Mouse (Mus musculus) MN1 (cell line): Measurements from ENCODE around the gene Enpp1.

ENCODE experiments used
- DNase-seq: peaks from one replicate; pipeline ENCODE4 v3.0.0-alpha.2; 2016; ENCODE audit warnings: low spot score

Enpp1 gene

DNA sequence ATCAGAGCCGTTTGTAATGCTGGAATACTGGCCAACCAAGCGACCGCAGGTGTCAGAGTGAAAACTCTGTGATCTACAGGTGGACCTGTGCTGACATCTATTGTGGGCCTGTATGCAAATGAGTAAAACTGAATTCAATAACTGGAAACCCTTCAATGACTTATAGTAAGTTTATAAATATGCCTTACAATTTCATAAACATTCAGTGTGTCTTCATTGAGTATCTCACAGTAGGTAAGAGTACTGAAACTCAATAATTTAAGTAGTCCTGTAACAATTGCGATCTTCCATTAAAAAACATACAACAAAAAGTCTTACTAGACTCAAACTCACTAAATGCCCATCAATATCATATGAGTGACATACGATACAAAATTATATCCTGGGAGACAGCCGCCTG, 1.6 kb downstream of the Enpp1 start:
- no peak for DNase-seq

DNA sequence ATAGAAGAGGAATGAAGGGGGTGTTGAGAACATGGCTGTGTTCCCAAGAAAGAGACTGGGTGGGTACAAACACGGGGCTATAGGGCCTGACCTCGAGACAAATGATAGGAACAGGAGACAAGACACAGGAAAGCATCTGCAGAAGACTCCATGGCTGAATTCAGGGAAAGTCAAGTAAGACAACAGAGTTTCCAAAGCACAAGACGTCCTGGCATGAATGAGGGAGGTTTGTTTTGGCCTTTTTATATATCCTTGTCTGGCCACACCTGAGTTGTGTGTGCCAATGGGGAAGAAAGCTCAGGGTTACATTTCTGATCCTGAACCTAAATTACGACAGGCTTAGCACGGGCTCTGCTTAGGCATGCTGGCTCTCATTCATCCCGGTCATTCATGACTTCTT, 4.2 kb downstream of the Enpp1 start:
- DNase-seq, result no peak

DNA sequence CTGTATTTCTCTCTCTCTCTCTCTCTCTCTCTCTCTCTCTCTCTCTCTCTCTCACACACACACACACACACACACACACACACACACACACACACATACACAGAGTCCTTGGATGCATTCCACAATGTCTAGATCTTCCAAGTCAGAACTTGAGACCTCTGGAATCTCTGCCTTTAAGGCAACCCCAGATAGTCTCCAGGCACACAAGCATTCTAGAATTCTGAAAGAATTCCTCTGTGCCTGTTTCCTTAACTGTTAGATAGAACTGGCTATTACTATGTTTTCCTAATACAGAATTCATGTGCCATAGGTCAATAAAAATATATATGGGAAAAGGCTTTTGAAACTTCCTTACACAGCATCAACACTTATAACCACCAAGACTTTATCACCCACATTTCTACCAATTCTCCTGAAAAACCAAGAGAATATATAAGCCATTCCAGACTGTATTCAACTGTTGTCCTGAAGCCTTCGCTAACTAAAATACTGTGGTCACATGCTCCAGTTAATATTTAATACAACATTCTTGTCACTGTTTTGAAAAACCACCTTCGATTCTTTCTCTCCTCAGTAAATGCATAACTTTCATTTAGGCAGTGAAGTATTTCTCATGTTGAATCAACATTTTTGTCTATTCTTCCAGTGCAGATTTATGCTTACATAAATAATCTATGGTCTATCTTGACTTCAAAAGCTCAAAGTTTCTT, 5.4 kb downstream of the Enpp1 start:
- no peak for DNase-seq

DNA sequence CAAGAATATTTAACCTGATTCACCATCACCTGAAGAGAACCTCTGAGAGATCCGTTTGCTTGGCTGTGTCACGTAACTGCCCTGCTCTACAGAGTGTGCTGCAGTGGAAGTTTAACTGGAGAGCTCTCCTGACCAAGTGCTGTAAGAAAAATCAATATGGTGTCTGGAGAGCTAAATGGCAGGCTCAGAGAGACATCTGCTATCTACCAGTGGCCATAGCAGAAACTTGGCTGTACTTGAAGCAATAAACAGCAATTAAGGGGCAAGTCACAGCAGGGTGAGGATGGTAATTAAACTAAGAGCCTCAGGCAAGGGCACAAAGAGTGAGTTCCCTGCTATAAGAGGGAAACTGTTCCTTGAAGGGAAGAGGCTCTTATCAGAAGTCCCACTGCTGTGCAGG, 9.3 kb downstream of the Enpp1 start:
- DNase-seq, result peak; percentile 86

DNA sequence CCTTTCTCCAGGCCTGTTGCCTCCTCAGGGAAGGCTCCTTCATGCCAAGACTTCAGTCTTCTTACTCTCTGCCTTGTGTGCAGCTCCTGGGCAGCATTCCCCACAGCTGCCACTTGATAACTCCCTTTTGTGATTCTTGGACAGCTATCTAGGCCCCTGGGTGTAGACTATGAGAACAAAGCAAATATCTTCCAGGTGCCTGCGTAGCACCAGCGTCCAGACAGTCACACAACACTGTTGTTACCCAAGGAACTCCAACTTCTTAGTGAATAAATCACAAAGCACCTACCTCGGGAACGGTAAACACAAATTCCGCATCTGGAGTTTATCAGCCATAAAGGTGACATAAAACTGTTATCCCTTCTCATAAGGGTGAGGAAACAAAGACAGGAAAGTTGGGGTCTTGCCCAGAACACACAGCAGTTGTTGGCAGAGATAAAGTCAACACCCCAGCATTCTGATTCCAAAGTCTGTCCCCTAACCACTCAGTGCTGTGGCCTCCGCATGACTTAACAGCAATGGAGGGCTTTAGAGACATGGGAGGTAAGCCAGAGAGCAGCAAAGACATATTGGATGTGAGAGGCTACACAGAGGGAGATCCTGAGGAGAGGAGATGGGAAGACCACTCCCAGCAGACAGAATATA, 13.7 kb downstream of the Enpp1 start:
- DNase-seq, result no peak

DNA sequence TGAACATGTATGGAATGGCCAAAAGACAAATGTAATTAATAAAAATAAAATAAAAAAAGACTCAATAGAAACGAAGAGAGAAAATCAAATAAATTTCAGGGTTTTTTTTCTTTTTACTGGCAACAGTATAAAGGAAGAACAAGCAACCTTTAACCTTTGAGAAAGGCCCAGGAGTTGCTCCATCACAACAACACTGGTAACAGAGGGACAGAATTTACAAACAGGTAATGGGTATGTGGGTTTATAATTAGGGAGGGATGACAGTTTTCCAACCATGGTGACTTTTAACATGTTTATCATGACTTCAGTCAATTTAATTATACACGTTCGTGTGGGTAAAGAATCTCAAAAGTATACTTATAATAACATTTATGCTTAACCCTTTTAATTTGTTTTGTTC, 15.2 kb downstream of the Enpp1 start:
- no peak for DNase-seq

DNA sequence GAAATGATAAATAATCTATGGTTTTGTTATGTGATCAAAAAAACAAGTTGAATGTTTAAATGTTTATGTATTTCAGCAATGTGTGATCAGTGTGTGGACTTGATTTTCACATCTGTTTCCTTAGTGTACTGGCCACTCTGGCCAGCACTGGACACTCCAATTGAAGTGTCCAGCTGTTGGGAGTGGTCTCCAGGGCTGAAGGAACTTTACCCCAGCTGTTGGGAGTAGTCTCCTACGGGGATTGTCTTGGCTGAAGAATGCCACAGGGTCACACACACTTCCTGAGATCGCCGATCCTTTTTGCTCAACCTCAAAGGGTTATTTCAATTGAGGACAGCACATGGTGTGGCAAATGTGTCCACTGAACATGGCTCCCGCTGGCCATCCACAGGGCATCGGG, 16.2 kb downstream of the Enpp1 start:
- DNase-seq, result no peak

DNA sequence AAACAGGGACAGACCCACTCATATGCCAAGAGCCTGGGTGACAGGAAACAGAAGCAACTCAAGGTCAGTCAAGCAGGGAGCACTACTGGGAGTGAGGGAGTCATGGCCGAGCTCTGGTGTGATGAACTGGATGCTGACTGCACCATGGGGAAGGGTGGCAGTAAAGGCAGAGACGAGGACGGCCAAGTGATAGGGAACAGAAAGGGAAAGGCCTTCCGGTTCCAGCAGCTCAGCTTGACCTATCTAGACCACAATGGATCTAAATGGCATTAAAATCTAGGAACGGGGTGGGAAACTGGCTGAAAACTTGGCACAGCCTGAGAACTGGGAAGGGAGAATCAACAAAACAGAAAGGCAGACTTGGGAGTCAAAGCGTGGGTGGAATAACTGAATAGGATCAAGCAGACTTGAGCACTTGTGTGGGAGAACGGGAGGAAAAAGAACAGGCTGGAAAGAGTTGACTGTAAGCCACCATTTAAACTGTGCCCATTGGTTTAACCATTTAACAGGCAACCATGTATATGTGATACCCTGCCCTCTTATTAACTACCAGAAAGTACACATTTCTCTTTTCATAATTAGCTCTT, 29.3 kb downstream of the Enpp1 start:
- no peak for DNase-seq

DNA sequence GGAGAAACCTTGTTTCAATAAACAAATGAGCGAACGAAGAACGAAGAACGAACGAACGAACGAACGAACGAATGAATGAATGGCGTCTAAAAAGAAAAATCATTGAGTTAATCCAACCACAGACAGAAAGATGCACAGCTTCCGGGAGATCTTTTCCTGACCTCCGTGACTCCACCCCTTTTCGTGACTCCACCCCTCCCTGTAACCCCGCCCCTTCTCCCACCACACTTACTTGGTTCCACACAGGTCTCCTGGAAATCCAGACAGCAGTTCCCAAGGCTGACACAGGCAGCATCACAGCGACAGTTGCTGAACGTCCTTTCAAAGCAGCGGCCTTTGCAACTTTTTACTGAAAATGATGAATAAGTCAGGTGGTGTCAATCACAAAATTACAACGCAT, 34.3 kb downstream of the Enpp1 start:
- no peak for DNase-seq

DNA sequence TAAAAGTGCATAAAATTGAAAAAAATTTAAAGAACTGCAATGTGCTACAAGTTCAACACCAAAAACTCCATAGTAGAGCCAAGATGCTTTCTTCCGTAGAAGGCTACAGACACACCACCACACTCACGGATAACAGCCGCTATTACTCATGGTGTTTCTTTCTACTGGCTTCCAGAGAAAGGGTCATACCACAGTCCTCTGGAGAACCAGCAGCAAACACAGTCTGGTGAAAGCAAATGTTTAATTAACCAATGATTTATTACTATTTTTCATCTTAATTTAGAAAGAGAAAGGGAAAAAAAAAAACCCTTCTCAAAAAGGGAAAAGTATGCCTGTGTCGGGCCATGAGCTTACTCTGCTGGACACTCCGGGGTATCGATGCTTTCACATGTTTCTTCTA, 37.7 kb downstream of the Enpp1 start:
- DNase-seq, result no peak

DNA sequence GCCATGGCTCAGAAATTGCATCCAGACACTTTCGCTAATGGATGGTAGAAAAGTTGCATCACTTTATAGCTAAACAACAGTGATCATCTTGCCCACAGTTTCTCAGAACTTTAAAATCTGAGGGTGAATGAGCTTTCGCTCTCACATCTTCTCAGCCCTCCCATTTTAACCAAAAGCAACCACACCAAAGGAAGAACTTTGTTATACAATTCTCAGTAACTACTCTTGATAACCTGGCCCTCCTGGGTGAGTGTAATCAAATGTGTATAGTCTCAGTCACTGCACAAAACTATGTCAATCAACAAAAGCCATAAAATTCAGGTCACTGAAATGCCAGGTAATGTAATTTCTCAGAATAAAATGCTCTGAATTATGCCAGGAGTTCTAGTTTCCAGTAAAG, 39.0 kb downstream of the Enpp1 start:
- no peak for DNase-seq

DNA sequence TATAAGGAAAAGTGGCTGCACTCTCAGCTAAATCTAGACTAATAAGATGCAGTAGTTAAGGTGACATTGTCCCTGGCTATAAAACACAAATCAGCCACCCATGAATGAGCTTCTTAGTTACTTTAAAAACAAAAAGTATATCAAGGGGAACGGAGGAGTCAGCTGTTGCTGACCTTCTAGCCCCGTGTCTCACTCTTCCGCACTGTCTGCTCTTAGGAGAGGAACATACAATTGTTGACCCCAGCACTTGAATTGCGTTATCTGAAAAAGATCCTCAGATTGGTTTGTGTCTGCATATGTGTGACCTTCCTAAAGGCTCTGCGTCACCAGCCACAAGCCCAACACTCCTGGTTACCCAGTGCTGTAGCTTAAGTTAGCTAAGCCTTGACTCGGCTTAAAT, 41.4 kb downstream of the Enpp1 start:
- DNase-seq, result no peak

DNA sequence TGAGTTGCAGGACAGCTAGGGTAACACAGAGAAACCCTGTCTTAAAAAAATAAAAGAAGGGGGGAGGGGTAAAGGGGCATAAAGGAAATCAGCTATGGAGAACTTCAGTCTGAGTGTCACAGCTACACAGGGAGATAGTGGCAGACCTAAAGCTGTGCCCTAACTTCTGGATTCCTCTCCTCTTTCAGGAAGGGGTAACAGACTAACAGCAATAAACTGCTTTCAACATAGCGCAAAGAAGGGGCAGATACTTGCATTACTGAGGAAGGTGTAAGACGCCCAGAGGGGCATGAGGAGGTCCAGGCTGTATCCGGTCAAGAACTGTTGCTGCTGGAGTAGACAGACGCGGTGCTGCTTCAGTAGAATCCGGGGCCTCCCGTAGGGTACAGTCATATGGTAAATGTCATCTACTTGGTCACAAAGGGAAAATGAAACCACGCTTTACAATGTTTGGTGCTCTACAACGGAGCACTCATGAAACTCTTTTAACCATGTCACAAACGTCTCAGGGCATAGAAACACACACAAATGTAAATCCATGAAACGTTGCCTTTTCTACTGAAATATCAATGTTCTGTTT, 60.9 kb downstream of the Enpp1 start:
- no peak for DNase-seq

DNA sequence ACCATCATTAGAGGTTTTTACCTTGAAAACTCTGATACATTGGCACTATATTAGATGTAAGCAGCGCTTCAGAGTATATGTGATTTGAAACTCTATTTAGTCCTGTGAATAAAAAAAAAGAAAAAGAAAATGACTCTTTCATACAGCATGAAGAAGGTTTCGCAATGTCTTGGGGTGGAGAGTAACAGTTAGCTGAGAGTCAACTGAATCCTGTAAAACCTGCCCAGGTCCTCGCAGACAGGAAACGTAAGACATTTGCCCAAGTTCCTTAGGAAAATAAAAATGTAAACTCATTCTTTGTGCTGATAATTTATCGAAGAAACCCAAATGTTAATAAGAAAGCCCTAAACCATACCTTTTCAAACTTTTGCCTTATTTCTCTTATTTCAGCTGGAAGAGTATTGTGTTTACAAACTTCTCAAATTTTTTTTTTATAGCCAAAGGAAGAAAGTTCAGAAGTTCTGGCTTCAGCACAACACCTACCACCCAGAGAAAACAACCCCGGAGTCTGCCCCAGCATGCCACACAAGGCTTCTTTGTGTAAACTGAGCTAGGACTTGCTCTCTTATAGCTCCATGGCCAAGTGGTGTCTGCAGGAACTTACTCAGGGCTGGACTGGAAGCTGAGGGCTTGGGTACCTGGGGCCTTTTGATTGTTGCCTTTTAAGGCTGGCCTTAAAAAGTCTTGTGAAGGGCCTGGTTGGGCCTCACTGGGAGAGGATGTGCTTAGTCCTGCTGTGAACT, 63.8 kb downstream of the Enpp1 start:
- DNase-seq, result no peak

DNA sequence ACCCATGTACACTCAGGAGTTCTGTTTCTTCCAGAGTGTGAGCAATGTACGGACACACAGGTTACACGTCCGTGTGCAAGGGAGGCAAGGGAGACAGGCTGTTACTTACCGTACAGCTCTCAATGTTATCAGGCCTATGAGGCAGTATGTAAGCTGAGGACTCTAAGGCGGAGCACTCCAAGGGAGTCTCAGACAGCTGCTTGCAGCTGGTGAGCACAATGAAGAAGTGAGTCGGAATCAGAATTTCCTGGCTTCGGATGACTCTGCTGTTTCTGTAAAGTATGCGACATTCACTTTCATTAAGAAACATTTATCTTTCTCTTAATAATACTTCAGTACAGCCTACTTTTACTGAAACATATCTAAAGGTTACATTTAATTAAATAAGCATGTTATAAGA, 66.8 kb downstream of the Enpp1 start:
- no peak for DNase-seq

DNA sequence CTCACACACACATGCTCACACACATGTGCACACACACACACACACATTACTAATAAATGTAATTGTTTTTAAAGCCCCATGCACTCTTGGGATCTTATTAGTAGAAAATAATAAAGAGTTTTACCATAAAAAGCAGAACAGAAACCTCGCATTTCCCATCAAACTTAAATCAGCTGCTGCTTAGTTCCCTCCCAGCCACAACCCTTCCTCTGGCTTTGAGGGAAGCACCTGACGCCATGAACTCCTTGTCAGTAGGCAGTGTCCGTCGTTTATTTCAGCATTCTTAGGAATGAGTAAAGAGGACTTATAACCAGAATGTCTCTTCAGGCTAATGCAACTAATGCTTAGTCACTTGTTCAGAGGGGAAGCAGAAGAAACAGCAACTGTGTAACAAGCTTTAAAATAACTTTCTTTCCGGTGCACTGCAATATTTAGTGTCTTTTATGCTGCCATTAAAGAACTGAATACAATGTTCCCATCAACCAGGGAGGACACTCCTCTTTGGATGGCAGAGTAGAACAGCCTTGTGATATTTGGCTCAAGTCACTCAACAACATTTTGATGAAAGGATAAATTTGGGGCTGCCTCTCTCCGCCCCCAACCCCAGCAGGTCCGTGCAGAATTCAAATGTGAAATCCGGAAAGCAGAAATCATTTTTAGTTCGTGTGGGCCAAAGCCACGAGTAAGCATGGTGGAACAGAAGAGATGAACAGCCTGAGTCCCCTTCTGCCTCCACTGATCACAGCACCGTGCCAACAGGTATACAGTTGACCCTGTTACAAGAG, 69.0 kb downstream of the Enpp1 start:
- no peak for DNase-seq

DNA sequence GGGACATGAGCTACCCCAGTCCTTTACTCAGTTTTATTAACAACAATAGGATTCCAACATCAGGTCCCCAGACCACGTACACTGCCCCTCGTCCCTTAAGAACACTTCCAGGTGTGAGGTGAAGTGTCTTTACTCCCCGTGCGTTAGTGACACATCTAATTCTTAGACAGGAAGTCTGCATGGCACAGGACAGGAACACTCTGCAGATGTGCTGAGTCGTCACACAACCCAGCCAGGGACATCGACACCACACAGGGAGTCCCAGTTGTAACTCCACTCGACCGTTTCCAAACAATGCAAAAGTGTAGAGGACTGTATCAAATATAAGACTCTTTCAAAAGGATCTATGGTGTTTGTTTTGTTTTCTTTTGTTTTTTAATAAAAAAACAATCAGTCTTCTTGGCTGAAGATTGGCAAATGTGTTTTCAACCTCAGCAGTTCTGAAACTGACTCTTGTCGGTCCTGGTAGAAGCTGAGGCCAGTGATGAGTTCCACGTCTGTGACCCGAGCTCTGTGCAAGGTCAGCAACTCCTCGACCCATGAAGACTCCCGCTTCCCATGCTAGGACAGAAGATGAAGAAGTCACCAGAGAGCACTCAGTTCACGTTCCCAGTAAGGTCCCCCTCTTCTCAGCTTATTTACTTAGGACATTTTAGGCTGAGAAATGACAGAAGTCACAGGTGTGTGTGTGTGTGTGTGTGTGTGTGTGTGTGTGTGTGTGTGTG, 70.4 kb downstream of the Enpp1 start:
- no peak for DNase-seq

DNA sequence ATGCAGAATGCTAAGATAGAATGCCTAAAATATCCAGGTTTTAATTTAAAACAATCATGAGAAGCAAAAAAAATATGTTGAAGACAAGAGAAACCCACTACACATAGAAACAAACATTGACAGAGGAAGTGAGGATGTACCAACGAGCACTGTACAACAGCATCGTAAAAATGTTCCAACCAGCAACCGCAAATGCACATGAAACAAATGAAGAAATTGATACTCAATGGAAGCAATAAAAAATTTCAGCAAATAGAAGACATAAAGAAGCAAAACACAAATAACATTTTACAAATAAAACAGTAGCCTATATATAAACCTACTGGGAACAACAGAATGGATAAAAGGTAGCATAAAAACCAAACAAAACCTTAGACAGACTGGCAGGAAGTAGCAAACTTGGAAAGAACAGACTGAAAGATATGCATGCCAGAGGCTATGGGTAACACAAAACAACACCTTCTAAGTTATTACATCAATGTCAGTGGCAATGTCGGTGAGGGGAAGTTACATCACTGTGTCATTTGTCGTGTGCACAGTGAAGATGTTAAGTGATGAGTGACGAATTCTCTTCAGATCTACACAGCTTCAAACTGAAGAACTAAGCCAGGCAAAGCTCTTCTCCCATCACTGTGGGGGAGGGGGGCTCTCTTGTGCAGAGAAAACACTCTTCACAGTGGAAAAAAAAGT, 71.6 kb downstream of the Enpp1 start:
- no peak for DNase-seq

DNA sequence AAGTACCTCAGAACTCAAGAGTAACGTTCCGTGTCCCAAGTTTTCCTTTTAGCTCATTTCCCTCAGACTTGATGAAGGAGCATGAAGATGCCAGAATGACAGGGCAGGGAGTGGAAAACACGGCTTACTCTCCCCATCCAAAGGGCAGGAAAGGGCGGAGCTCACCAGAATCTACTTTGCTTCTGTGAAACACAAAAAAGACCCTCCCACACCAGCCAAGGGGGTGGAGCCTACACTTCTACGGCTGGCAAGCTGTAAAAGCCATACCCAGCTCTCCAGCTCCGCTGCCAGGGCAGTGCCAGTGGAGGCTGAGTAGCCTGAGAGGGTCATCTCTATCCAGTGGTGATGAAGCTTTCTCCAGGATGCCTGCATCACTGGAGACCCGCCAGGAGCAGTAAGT, 72.4 kb downstream of the Enpp1 start:
- DNase-seq, result no peak

DNA sequence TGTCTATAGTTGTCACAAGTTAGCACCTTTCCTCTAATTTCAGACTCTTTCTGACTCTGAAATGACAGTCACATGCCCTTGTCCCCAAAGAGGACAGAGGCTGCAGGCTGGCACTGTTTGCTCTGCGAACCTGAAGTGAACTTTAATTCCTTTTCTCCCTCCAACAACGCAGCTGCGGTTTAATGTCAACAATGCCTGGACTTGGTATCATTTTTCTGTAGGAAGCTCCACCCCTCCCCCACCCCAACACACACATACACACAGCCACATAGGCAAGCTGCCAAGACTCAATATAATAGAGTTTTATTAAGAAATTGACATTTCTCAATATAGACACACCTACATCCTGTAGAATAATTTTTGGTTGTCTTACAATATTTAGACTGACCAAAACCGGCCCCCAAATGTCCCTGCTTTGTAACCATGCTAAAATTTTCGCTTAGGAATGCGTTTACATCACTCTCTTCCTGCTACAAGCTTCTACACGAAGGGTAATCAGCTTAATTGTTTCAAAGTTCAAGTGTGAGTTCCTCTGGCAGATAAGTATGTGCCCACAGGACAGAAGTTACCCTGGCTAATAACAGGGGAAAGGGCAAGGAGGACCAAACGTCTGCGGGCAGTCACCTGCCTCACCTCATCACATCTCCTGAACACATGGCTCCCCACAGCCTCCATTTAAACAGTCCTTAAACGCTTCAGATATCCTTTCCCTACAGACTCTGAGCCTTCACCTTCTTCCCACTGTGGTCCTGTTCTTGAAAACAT, 73.5 kb downstream of the Enpp1 start:
- no peak for DNase-seq
